ENCODE assay signal across 10 mouse cellular contexts in genomic region chr5:135763526-135763925, GRCm38 (mm10). TPM values are rescaled to one million over a fixed set of nuclear protein-coding genes. Genes with fewer than 3 reads are reported as not detected.
A peak's percentile ranks its signal among the peaks of the same experiment; 100 is the strongest.
DNase-seq lines count a peak whose midpoint lies in the region; ATAC-seq lines count a peak whose summit lies in the region.
"Had no signal": no experiment of that assay in that cellular context is flagged by ENCODE, and none has a peak within 500 bp of the region (broad histone marks: within the 10 kb centered on the region; RNA-seq: fewer than 3 reads in every experiment).

No protein-coding gene starts in this region.

- H3K27ac ChIP-seq in hindbrain, embryonic 11.5 days (ENCODE audit: low read depth, low read length): no peak overlapping the region
- no peak overlapping the region for H3K27ac ChIP-seq in hindbrain, embryonic 16.5 days (ENCODE audit: low read depth, low read length)
- no peak overlapping the region for H3K27ac ChIP-seq in midbrain, embryonic 13.5 days
- H3K27ac ChIP-seq: embryonic facial prominence, embryonic 12.5 days had no signal

- H3K9me3 ChIP-seq in hindbrain, embryonic 11.5 days (ENCODE audit: control insufficient read depth, low read length): no peaks in the 10 kb centered on the region
- no peaks in the 10 kb centered on the region for H3K9me3 ChIP-seq in hindbrain, embryonic 16.5 days (ENCODE audit: control insufficient read depth, low read length)
- H3K9me3 ChIP-seq in midbrain, embryonic 13.5 days: no peaks in the 10 kb centered on the region
- H3K9me3 ChIP-seq: embryonic facial prominence, embryonic 12.5 days had no signal

- DNase-seq in hindbrain, embryonic 11.5 days (ENCODE audit: low spot score): peak; percentile 92
- DNase-seq in T-cell, adult 2 months (ENCODE audit: low spot score): peak; percentile 65
- DNase-seq in embryo, embryonic 10 days (ENCODE audit: low spot score): peak; percentile 84
- DNase-seq in heart, adult 8-10 months (ENCODE audit: low spot score): peak; percentile 60
- peak; percentile 56 to 81 for DNase-seq in layer of hippocampus, postnatal 25 days (ENCODE audit: extremely low spot score in 1 of 2, low spot score in 1 of 2)
- DNase-seq in spleen, postnatal 36 days (ENCODE audit: low spot score in 2 of 2): peak; percentile 26 to 50

- no peak for ATAC-seq in hindbrain, embryonic 11.5 days (ENCODE audit: low FRiP score)
- no peak for ATAC-seq in hindbrain, embryonic 16.5 days
- peak; percentile 58; the same call in 1 of the 2 replicates for ATAC-seq in midbrain, embryonic 13.5 days

- H3K4me2 ChIP-seq in hindbrain, embryonic 11.5 days (replicated peaks; ENCODE audit: low read depth, low read length): no peak overlapping the region
- no peak overlapping the region for H3K4me2 ChIP-seq in hindbrain, embryonic 16.5 days (ENCODE audit: low read length)
- H3K4me2 ChIP-seq in midbrain, embryonic 13.5 days (replicated peaks): no peak overlapping the region
- H3K4me2 ChIP-seq: embryonic facial prominence, embryonic 12.5 days had no signal

- no peaks in the 10 kb centered on the region for H3K4me1 ChIP-seq in hindbrain, embryonic 11.5 days (replicated peaks; ENCODE audit: control insufficient read depth, insufficient read depth, low read length)
- H3K4me1 ChIP-seq in hindbrain, embryonic 16.5 days (ENCODE audit: control insufficient read depth, insufficient read depth, low read depth, low read length): no peaks in the 10 kb centered on the region
- H3K4me1 ChIP-seq in midbrain, embryonic 13.5 days (replicated peaks): no peaks in the 10 kb centered on the region
- H3K4me1 ChIP-seq: embryonic facial prominence, embryonic 12.5 days had no signal

- no peaks in the 10 kb centered on the region for H3K36me3 ChIP-seq in hindbrain, embryonic 11.5 days (ENCODE audit: control insufficient read depth, insufficient read depth, low read length)
- no peaks in the 10 kb centered on the region for H3K36me3 ChIP-seq in hindbrain, embryonic 16.5 days (ENCODE audit: control insufficient read depth, insufficient read depth, low read length)
- no peaks in the 10 kb centered on the region for H3K36me3 ChIP-seq in midbrain, embryonic 13.5 days
- H3K36me3 ChIP-seq: embryonic facial prominence, embryonic 12.5 days had no signal

- H3K27me3 ChIP-seq in hindbrain, embryonic 11.5 days (ENCODE audit: control insufficient read depth, insufficient read depth, low read length): no peaks in the 10 kb centered on the region
- H3K27me3 ChIP-seq in hindbrain, embryonic 16.5 days (replicated peaks; ENCODE audit: control insufficient read depth, insufficient read depth, low read length): no peaks in the 10 kb centered on the region
- 0 out of 2 replicates have a peak, but pooled peaks cover 14% of the 10 kb centered on the region for H3K27me3 ChIP-seq in midbrain, embryonic 13.5 days
- H3K27me3 ChIP-seq: embryonic facial prominence, embryonic 12.5 days had no signal

- WGBS in hindbrain, embryonic 11.5 days: 2% methylated on average over 7 of the region's 7 CpGs
- 6% methylated on average over 7 of the region's 7 CpGs for WGBS in hindbrain, embryonic 16.5 days
- WGBS in midbrain, embryonic 13.5 days: 4% methylated on average over 7 of the region's 7 CpGs

- no peak overlapping the region for H3K4me3 ChIP-seq in hindbrain, embryonic 11.5 days (ENCODE audit: low read depth, low read length)
- no peak overlapping the region for H3K4me3 ChIP-seq in hindbrain, embryonic 16.5 days (ENCODE audit: low read length)
- H3K4me3 ChIP-seq in midbrain, embryonic 13.5 days (replicated peaks): no peak overlapping the region
- H3K4me3 ChIP-seq: embryonic facial prominence, embryonic 12.5 days; megakaryocyte, embryonic 14.5 days had no signal

- H3K9ac ChIP-seq in hindbrain, embryonic 11.5 days (ENCODE audit: low read depth, low read length): no peak overlapping the region
- H3K9ac ChIP-seq in hindbrain, embryonic 16.5 days (ENCODE audit: low read depth, low read length): no peak overlapping the region
- no peak overlapping the region for H3K9ac ChIP-seq in midbrain, embryonic 13.5 days (replicated peaks)
- H3K9ac ChIP-seq: embryonic facial prominence, embryonic 12.5 days had no signal

RNA-seq across cellular contexts. Expression of gene Styxl1, which starts 14.7 kb away (rescaled TPM):
- polyA plus RNA-seq in hindbrain, embryonic 11.5 days (2014; fragmentation: Nextera tagmentation; extraction: Ambion mirVana): 0.36 and 0.54 TPM in 2 replicates
- 0.48 and 0.51 TPM in 2 replicates for polyA plus RNA-seq in hindbrain, embryonic 16.5 days (2015; fragmentation: Nextera tagmentation; extraction: Ambion mirVana)
- not detected for total RNA-seq in heart, adult 8-10 months (2022)
- under 1 TPM in 1 of 2 experiments, not detected in 1; 0.40 TPM for total RNA-seq in layer of hippocampus, postnatal 25 days (2021)
- polyA plus RNA-seq in midbrain, embryonic 13.5 days (2015; fragmentation: Nextera tagmentation; extraction: Ambion mirVana): 0.34 TPM in 1 of 2 replicates, not detected in the other

RNA-seq across cellular contexts. Expression of gene Mdh2, which starts 14.8 kb away (rescaled TPM):
- polyA plus RNA-seq in hindbrain, embryonic 11.5 days (2014; fragmentation: Nextera tagmentation; extraction: Ambion mirVana): 620 and 621 TPM in 2 replicates
- 670 and 701 TPM in 2 replicates for polyA plus RNA-seq in hindbrain, embryonic 16.5 days (2015; fragmentation: Nextera tagmentation; extraction: Ambion mirVana)
- 1,000 to 10,000 TPM; 1,906 to 1,974 (median 1,950) TPM for total RNA-seq in heart, adult 8-10 months (2022)
- 100 to 1,000 TPM; 397 to 426 TPM for total RNA-seq in layer of hippocampus, postnatal 25 days (2021)
- polyA plus RNA-seq in midbrain, embryonic 13.5 days (2015; fragmentation: Nextera tagmentation; extraction: Ambion mirVana): 563 and 580 TPM in 2 replicates

RNA-seq across cellular contexts. Expression of gene Tmem120a, which starts 19.3 kb away (rescaled TPM):
- 62.5 and 70.0 TPM in 2 replicates for polyA plus RNA-seq in hindbrain, embryonic 11.5 days (2014; fragmentation: Nextera tagmentation; extraction: Ambion mirVana)
- polyA plus RNA-seq in hindbrain, embryonic 16.5 days (2015; fragmentation: Nextera tagmentation; extraction: Ambion mirVana): 90.3 and 93.5 TPM in 2 replicates
- 10 to 100 TPM; 14.9 to 19.0 (median 16.7) TPM for total RNA-seq in heart, adult 8-10 months (2022)
- total RNA-seq in layer of hippocampus, postnatal 25 days (2021): 10 to 100 TPM; 16.3 to 20.4 TPM
- polyA plus RNA-seq in midbrain, embryonic 13.5 days (2015; fragmentation: Nextera tagmentation; extraction: Ambion mirVana): 70.1 and 72.7 TPM in 2 replicates

RNA-seq across cellular contexts. Expression of gene Srrm3, which starts 43.2 kb away (rescaled TPM):
- 33.2 and 39.8 TPM in 2 replicates for polyA plus RNA-seq in hindbrain, embryonic 11.5 days (2014; fragmentation: Nextera tagmentation; extraction: Ambion mirVana)
- polyA plus RNA-seq in hindbrain, embryonic 16.5 days (2015; fragmentation: Nextera tagmentation; extraction: Ambion mirVana): 59.7 and 65.9 TPM in 2 replicates
- total RNA-seq in heart, adult 8-10 months (2022): not detected
- total RNA-seq in layer of hippocampus, postnatal 25 days (2021): 10 to 100 TPM; 62.7 to 81.7 TPM
- 91.4 and 124 TPM in 2 replicates for polyA plus RNA-seq in midbrain, embryonic 13.5 days (2015; fragmentation: Nextera tagmentation; extraction: Ambion mirVana)

Comparison
In these comparisons a context has a peak if more than half of its experiments do, and no peak if none do; other contexts are left out.
1. DNase-seq: peak in every context shown above with its lines; median percentile 92 in hindbrain, embryonic 11.5 days; 84 in embryo, embryonic 10 days; 68 in layer of hippocampus, postnatal 25 days; 65 in T-cell, adult 2 months; 60 in heart, adult 8-10 months; 38 in spleen, postnatal 36 days.